Mouse (Mus musculus) cerebral cortex, adult 2 months (tissue): ENCODE data around the gene Glis3.

ENCODE experiments used
- WGBS: fragments of 180-500 bp; shearing (Covaris S2); methylation state at CpG from one replicate; pipeline ENCODE4 v1.1.7; 2018; 5-methylcytosine and 5-hydroxymethylcytosine counted together

Glis3 gene

GRCm38 (mm10) chr19:28328444-28329110, 351.3 kb downstream of the Glis3 start:
- WGBS: 63% methylated on average over 16 of the region's 16 CpGs

GRCm38 (mm10) chr19:28327536-28327935, 352.3 kb downstream of the Glis3 start:
- whole genome bisulfite sequencing: 90% methylated on average over 5 of the region's 5 CpGs

- 77% methylated on average over 6 of the region's 6 CpGs for WGBS
These were observed 373.8 kb downstream of the Glis3 start for GRCm38 (mm10) chr19:28306036-28306435.

GRCm38 (mm10) chr19:28305510-28305909, 374.4 kb downstream of the Glis3 start:
- 60% methylated on average over 4 of the region's 4 CpGs for WGBS

- WGBS: 82% methylated on average over 2 of the region's 2 CpGs
These were observed 377.0 kb downstream of the Glis3 start for GRCm38 (mm10) chr19:28302831-28303242.

- WGBS: 91% methylated on average over 8 of the region's 8 CpGs
These were observed 379.7 kb downstream of the Glis3 start for GRCm38 (mm10) chr19:28300226-28300625.

GRCm38 (mm10) chr19:28299211-28299775, 380.6 kb downstream of the Glis3 start:
- WGBS: 73% methylated on average over 11 of the region's 11 CpGs

GRCm38 (mm10) chr19:28298669-28299068, 381.2 kb downstream of the Glis3 start:
- WGBS: 69% methylated on average over 9 of the region's 9 CpGs

- WGBS: 50% methylated on average over 4 of the region's 4 CpGs
These were observed 388.3 kb downstream of the Glis3 start for GRCm38 (mm10) chr19:28291596-28291995.

GRCm38 (mm10) chr19:28289457-28289856, 390.4 kb downstream of the Glis3 start:
- WGBS: 38% methylated on average over 4 of the region's 4 CpGs

- WGBS: 54% methylated on average over 2 of the region's 2 CpGs
These were observed 392.4 kb downstream of the Glis3 start for GRCm38 (mm10) chr19:28287431-28287830.

- 77% methylated on average over 7 of the region's 7 CpGs for WGBS
These were observed 395.7 kb downstream of the Glis3 start for GRCm38 (mm10) chr19:28284098-28284569.

- 79% methylated on average over 7 of the region's 7 CpGs for WGBS
These were observed 396.4 kb downstream of the Glis3 start for GRCm38 (mm10) chr19:28283241-28284097.

GRCm38 (mm10) chr19:28281405-28281804, 398.5 kb downstream of the Glis3 start:
- 85% methylated on average over 4 of the region's 4 CpGs for WGBS

GRCm38 (mm10) chr19:28277104-28277503, 402.8 kb downstream of the Glis3 start:
- 94% methylated on average over 2 of the region's 2 CpGs for WGBS

- 59% methylated on average over 2 of the region's 2 CpGs for WGBS
These were observed 405.4 kb downstream of the Glis3 start for GRCm38 (mm10) chr19:28274501-28274900.

- WGBS: 93% methylated on average over 4 of the region's 4 CpGs
These were observed 405.9 kb downstream of the Glis3 start for GRCm38 (mm10) chr19:28273946-28274345.

GRCm38 (mm10) chr19:28266850-28267249, 413.0 kb downstream of the Glis3 start:
- WGBS: 91% methylated on average over 8 of the region's 8 CpGs

GRCm38 (mm10) chr19:28265776-28266175, 414.1 kb downstream of the Glis3 start:
- 85% methylated on average over 2 of the region's 2 CpGs for WGBS

- 85% methylated on average over 18 of the region's 18 CpGs for WGBS
These were observed 420.8 kb downstream of the Glis3 start for GRCm38 (mm10) chr19:28258907-28259675.

- 83% methylated on average over 3 of the region's 3 CpGs for WGBS
These were observed 421.4 kb downstream of the Glis3 start for GRCm38 (mm10) chr19:28258480-28258879.

GRCm38 (mm10) chr19:28247345-28247744, 432.5 kb downstream of the Glis3 start:
- 92% methylated on average over 7 of the region's 7 CpGs for WGBS
